Mouse (Mus musculus): Measurements from ENCODE around the gene Zfp423. TPM values are rescaled to one million over a fixed set of nuclear protein-coding genes. Genes with fewer than 3 reads are reported as not detected.

The Zfp423 gene
- polyA plus RNA-seq, 1 experiment from 2014 or later: 0.01 TPM

DNA sequence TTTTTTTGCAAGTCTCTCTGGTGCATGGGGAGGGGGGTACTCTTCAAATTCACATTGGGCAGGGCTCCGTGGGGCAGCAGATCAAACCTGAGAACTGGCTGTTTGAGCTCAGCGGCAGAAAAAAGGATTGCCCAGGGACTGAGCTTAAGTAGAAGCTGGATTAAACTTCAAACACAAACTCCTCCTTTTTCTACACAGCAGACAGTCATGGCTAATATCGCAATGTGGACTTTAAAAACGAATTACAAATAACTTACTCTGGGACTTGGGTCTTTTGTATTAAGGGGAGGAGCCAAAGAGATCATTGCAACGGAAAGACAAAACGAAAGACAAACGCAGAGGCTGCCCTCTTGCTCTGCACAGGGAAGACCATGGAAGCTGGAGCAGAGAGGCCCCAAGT, 136.2 kb downstream of the Zfp423 start:
- no peak for TF ChIP-seq CTCF (IDR thresholded peaks at IDR 0.05)
- CTCF ChIA-PET: no interaction called here
- ATAC-seq (no peak), DNase-seq (ENCODE audit: low read depth, low spot score) (no peak)
- peaks cover 29% of the 10 kb centered on the region for H3K27me3 ChIP-seq
- in situ Hi-C loops (cut with MboI; ENCODE audit: low pct_unique_long_range_greater_than_20kb): no loop called here
- POLR2A ChIA-PET: no interaction called here

DNA sequence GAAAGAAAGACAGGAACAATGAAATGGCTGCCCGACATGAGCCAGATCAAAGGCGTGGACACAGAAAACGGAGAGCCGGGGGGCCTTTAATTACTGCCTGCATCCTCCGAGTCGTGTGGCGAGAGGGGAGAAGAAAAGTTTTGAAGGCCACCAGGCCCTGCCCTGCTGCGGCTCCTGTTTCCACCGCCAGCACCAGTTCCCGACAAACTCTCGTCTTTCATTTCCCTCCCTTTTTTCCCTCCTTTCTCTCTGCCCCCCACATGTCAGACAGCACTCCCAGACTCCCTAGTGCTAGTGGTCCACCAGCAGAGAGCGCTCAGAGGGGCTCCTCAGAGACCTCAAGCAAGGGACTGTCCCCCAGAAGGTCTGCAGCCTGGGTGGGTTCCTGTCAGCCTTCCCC, 136.7 kb downstream of the Zfp423 start:
- TF ChIP-seq CTCF (IDR thresholded peaks at IDR 0.05): no peak
- in situ Hi-C loops (cut with MboI; ENCODE audit: low pct_unique_long_range_greater_than_20kb): no loop called here
- peaks cover 26% of the 10 kb centered on the region for H3K27me3 ChIP-seq
- DNase-seq (ENCODE audit: low read depth, low spot score): no peak
- ChIA-PET CTCF (no interaction called here), POLR2A (no interaction called here)
- no peak for ATAC-seq

GRCm38 (mm10) chr8:87822175-87822574, 137.2 kb downstream of the Zfp423 start:
- CTCF ChIA-PET: no interaction called here
- in situ Hi-C loops (cut with MboI; ENCODE audit: low pct_unique_long_range_greater_than_20kb): no loop called here
- no peak for DNase-seq (ENCODE audit: low read depth, low spot score)

DNA sequence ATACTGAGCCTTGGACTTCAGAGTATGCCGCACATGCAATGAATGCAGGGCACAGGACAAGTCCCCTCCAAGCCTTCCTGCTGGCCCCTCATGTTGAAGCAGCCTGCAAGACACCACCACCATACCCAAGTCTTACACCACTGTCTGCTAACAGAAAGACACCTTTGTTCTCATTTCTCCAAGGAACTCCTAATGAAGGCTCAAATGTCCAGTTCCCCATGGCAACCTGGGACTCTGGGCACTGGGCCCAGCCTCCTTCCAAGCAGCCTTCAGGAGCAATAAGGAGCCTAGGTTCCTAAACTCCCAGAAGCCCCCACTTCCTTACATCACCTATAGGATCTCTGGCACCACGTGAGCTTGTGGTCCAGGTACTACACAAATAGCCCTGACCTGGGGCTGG, 137.7 kb downstream of the Zfp423 start:
- DNase-seq (ENCODE audit: low read depth, low spot score) (no peak), ATAC-seq (no peak)
- ChIA-PET CTCF (no interaction called here), POLR2A (no interaction called here)
- in situ Hi-C loops (cut with MboI; ENCODE audit: low pct_unique_long_range_greater_than_20kb): no loop called here
- H3K27me3 ChIP-seq: peaks cover 23% of the 10 kb centered on the region
- no peak for TF ChIP-seq CTCF (IDR thresholded peaks at IDR 0.05)

More at GRCm38 (mm10) chr8:87822175-87822574, 137.2 kb downstream of the Zfp423 start:
- no peak for TF ChIP-seq CTCF (IDR thresholded peaks at IDR 0.05)
- no peak for ATAC-seq
- POLR2A ChIA-PET: no interaction called here
- H3K27me3 ChIP-seq: peaks cover 23% of the 10 kb centered on the region

DNA sequence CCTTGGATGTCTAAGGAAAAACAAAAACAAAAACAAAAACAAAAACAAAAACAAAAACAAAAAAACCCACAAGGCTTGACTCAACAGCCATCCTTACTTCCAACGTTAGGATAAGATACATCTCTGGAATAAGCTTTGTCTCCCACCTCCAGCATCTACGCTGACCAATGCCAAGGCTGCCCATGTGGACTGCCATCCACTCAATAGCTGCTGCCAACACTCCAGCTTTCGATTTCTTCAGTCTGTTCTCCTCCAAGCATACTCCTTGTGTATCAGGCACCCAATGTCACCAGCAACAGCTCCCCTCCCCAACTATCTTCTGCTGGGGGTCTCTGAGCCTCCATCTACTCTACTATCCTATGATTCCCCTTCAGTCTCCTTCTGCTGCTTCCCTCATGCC, 140.1 kb downstream of the Zfp423 start:
- DNase-seq (ENCODE audit: low read depth, low spot score) (no peak), ATAC-seq (no peak)
- ChIA-PET POLR2A (no interaction called here), CTCF (interaction anchor here (1.5 kb wide), 1 partner anchor 13 kb away, joined by 5 read pairs; no protein-coding TSS in a partner anchor)
- TF ChIP-seq CTCF (IDR thresholded peaks at IDR 0.05): no peak
- in situ Hi-C loops (cut with MboI; ENCODE audit: low pct_unique_long_range_greater_than_20kb): no loop called here
- peaks cover 23% of the 10 kb centered on the region for H3K27me3 ChIP-seq

GRCm38 (mm10) chr8:87818506-87818905, 140.9 kb downstream of the Zfp423 start:
- DNase-seq (ENCODE audit: low read depth, low spot score) (no peak), ATAC-seq (no peak)
- in situ Hi-C loops (cut with MboI; ENCODE audit: low pct_unique_long_range_greater_than_20kb): no loop called here
- peaks cover 20% of the 10 kb centered on the region for H3K27me3 ChIP-seq
- no peak for TF ChIP-seq CTCF (IDR thresholded peaks at IDR 0.05)
- ChIA-PET CTCF (no interaction called here), POLR2A (no interaction called here)

DNA sequence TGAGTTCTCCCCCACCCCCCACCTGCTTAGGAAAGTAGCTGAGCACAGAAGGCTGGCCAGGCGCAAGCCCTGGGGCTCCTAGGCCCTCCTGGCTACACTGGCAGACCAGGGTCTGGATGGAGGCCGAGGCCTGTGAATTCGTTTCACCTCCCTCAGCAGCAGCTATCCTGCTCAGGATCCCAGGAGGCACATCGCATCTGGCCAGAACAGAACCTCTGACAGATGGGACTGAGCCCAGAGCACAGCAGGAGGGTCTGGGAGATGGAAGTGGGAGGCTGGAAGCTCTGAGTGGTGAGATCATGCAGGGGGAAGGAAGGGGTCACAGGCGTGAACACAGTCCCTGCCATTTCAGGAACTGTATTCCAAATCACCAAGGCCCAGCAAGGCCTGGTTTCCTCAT, 143.3 kb downstream of the Zfp423 start:
- DNase-seq (ENCODE audit: low read depth, low spot score): no peak
- POLR2A ChIA-PET: interaction anchor here (1.0 kb wide), 1 partner anchor 40 kb away, joined by 3 read pairs; no protein-coding TSS in a partner anchor
- peaks cover 10% of the 10 kb centered on the region for H3K27me3 ChIP-seq
- CTCF ChIA-PET: no interaction called here
- in situ Hi-C loops (cut with MboI; ENCODE audit: low pct_unique_long_range_greater_than_20kb): no loop called here
- TF ChIP-seq CTCF (IDR thresholded peaks at IDR 0.05): no peak
- ATAC-seq: no peak

GRCm38 (mm10) chr8:87812661-87813060, 146.7 kb downstream of the Zfp423 start:
- TF ChIP-seq CTCF (IDR thresholded peaks at IDR 0.05): no peak
- ChIA-PET POLR2A (no interaction called here), CTCF (no interaction called here)
- no peak for ATAC-seq
- DNase-seq (ENCODE audit: low read depth, low spot score): no peak
- H3K27me3 ChIP-seq: peaks cover 15% of the 10 kb centered on the region
- in situ Hi-C loops (cut with MboI; ENCODE audit: low pct_unique_long_range_greater_than_20kb): no loop called here

GRCm38 (mm10) chr8:87812069-87812449, 147.3 kb downstream of the Zfp423 start:
- POLR2A ChIA-PET: no interaction called here
- TF ChIP-seq CTCF (IDR thresholded peaks at IDR 0.05): no peak
- CTCF ChIA-PET: no interaction called here
- ATAC-seq (no peak), DNase-seq (ENCODE audit: low read depth, low spot score) (no peak)
- in situ Hi-C loops (cut with MboI; ENCODE audit: low pct_unique_long_range_greater_than_20kb): no loop called here
- peaks cover 15% of the 10 kb centered on the region for H3K27me3 ChIP-seq

DNA sequence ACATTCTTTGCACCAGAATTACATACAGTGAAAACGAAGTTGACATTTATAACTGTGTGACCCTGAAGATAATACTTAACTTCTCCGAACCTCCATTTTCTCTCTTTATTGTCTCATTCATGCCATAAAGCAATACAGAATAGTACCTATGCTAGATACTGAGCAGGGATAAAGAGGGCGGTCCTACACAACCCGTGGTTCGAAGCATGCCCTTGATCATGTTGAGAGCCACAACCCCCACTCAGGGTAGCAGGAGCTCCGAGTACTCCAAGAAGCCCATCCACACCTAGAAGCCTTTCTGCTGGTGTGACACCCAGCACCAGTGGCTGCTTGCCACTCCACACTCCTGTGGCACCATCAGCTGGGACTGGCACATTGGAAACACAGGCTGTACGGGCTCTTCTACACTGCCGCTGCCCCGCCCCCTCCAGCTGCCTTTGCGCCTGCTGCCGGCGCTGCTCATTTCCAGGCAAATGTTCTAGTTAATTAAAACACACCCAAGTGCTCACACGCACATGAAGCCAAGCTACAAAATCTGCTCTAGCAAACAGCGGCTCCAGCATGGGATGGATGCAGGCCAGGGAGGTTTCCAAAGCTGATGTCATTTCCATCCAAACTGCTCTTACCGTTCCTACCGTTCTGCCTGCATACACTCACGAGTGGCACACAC, 147.9 kb downstream of the Zfp423 start:
- ATAC-seq (no peak), DNase-seq (ENCODE audit: low read depth, low spot score) (no peak)
- CTCF ChIA-PET: no interaction called here
- in situ Hi-C loops (cut with MboI; ENCODE audit: low pct_unique_long_range_greater_than_20kb): no loop called here
- TF ChIP-seq CTCF (IDR thresholded peaks at IDR 0.05): no peak
- H3K27me3 ChIP-seq: peaks cover 15% of the 10 kb centered on the region
- POLR2A ChIA-PET: no interaction called here

- ChIA-PET CTCF (no interaction called here), POLR2A (no interaction called here)
- DNase-seq (ENCODE audit: low read depth, low spot score) (no peak), ATAC-seq (no peak)
- in situ Hi-C loops (cut with MboI; ENCODE audit: low pct_unique_long_range_greater_than_20kb): no loop called here
- TF ChIP-seq CTCF (IDR thresholded peaks at IDR 0.05): no peak
- peaks cover 15% of the 10 kb centered on the region for H3K27me3 ChIP-seq
Observed at GRCm38 (mm10) chr8:87810771-87811170, 148.6 kb downstream of the Zfp423 start.

DNA sequence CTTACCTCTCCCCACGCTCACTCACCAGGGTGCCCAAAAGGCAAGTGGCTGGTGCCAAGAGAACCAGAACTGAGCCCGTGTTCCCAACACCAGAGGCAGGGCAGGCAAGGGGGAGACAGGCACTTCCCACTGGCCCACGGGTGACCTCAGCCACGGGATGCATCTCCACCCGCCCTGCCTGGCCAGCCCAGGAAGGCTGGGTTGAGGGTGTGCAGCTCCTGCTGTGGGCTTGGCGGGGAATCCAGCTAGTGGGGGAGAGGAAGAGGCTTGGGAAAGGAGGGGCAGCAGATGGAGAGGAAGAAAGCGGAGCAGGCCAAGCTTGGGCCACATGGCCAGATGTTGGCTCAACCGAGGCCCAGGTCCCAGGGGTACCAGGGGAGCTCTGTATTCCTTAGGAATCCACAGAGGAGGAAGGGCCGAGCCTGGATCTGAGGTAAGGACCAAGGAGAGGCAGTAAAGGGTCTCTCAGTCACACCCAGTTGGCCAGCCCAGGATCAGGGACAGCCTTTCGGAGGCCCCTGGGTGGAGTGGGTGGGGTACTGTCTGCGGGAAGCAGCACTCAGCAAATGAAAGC, 155.0 kb downstream of the Zfp423 start:
- ChIA-PET POLR2A (no interaction called here), CTCF (no interaction called here)
- ATAC-seq: no peak
- H3K27me3 ChIP-seq: peaks cover 44% of the 10 kb centered on the region
- in situ Hi-C loops (cut with MboI; ENCODE audit: low pct_unique_long_range_greater_than_20kb): no loop called here
- no peak for TF ChIP-seq CTCF (IDR thresholded peaks at IDR 0.05)
- DNase-seq (ENCODE audit: low read depth, low spot score): no peak
